Mouse (Mus musculus) hindbrain, postnatal 0 days (tissue): ENCODE results near the gene Wwox. TPM values are rescaled to one million over a fixed set of nuclear protein-coding genes. Genes with fewer than 3 reads are reported as not detected.
A peak's percentile ranks its signal among the peaks of the same experiment; 100 is the strongest.

Experiments
- ATAC-seq: fragments of 200-750 bp; cut with Nextera tagmentation; 2 replicates; pipeline ENCODE4 v1.8.0; 2017; ENCODE audit warnings: mild to moderate bottlenecking, moderate TSS enrichment, moderate library complexity
- DNase-seq: peaks from one replicate; pipeline ENCODE4 v3.0.0-alpha.2; 2015; ENCODE audit warnings: low spot score
- H3K27ac ChIP-seq: fragments of 300-500 bp; sonication (generic); 2 replicates; pipeline ENCODE4 v1.5.1; 2014; ENCODE audit warnings: mild to moderate bottlenecking
- H3K27me3 ChIP-seq: fragments of 300-500 bp; sonication (generic); 2 replicates; pipeline ENCODE4 v1.6.1; 2014; ENCODE audit warnings: low read length, mixed read lengths; ENCODE audit not compliant: insufficient read depth
- H3K36me3 ChIP-seq: fragments of 300-500 bp; sonication (generic); 2 replicates; pipeline ENCODE4 v1.6.1; 2014; ENCODE audit warnings: low read length, mixed read lengths; ENCODE audit not compliant: insufficient read depth
- H3K4me1 ChIP-seq: fragments of 300-500 bp; sonication (generic); 2 replicates; pipeline ENCODE4 v1.6.1; 2014; ENCODE audit warnings: antibody characterized with exemption, low read length, mixed read lengths; ENCODE audit not compliant: insufficient read depth
- H3K4me2 ChIP-seq: fragments of 300-500 bp; sonication (generic); 2 replicates; pipeline ENCODE4 v1.6.1; 2014; ENCODE audit warnings: low read depth, mild to moderate bottlenecking, low read length, moderate library complexity, mixed read lengths
- H3K4me3 ChIP-seq: fragments of 300-500 bp; sonication (generic); 2 replicates; pipeline ENCODE4 v1.5.1; 2014; ENCODE audit warnings: low read length
- H3K9ac ChIP-seq: fragments of 300-500 bp; sonication (generic); replicated peaks from 2 replicates; pipeline ENCODE4 v1.6.1; 2014; ENCODE audit warnings: mild to moderate bottlenecking, low read length, moderate library complexity, mixed read lengths
- H3K9me3 ChIP-seq: fragments of 300-500 bp; sonication (generic); 2 replicates; pipeline ENCODE4 v1.6.1; 2016; ENCODE audit warnings: low read length, mixed read lengths
- CTCF ChIP-seq: IDR thresholded peaks from 2 replicates; pipeline ENCODE4 v1.5.1; 2016; ENCODE audit warnings: antibody characterized with exemption, control low read depth, low read depth
- WGBS: fragments of 180-500 bp; shearing (Covaris S2); extraction: QIAGEN DNeasy Blood & Tissue Kit; methylation state at CpG from one replicate; pipeline ENCODE4 v1.1.7; 2014; 5-methylcytosine and 5-hydroxymethylcytosine counted together
- polyA plus RNA-seq: library from polyadenylated mRNA; unstranded; fragments of >200 nt; fragmentation: Nextera tagmentation; extraction: Ambion mirVana; gene quantifications from 2 replicates; pipeline ENCODE4 v1.2.1, GENCODE M21; 2015
- total RNA-seq: library from RNA; depleted of rRNA; stranded (reverse); fragments of >200 nt; gene quantifications from 2 replicates; pipeline ENCODE4 v1.2.3, GENCODE M21; 2014

Gene Wwox
- total and polyA plus RNA-seq, 2 experiments from 2014 or later: 17.1 to 19.8 TPM

- Histone ChIP-seq H3K27me3 (no peaks in the 10 kb centered on the region), H3K4me2 (no peak overlapping the region), H3K27ac (no peak overlapping the region), H3K9me3 (no peaks in the 10 kb centered on the region), H3K4me1 (no peaks in the 10 kb centered on the region), H3K36me3 (no peaks in the 10 kb centered on the region), H3K4me3 (no peak overlapping the region), H3K9ac (no peak overlapping the region)
- no peak for DNase-seq
- ATAC-seq: no peak
- 73% methylated on average over 9 of the region's 9 CpGs for WGBS
- TF ChIP-seq CTCF: no peak
Measured at GRCm38 (mm10) chr8:114793682-114794081, 354.2 kb downstream of the Wwox start.

DNA sequence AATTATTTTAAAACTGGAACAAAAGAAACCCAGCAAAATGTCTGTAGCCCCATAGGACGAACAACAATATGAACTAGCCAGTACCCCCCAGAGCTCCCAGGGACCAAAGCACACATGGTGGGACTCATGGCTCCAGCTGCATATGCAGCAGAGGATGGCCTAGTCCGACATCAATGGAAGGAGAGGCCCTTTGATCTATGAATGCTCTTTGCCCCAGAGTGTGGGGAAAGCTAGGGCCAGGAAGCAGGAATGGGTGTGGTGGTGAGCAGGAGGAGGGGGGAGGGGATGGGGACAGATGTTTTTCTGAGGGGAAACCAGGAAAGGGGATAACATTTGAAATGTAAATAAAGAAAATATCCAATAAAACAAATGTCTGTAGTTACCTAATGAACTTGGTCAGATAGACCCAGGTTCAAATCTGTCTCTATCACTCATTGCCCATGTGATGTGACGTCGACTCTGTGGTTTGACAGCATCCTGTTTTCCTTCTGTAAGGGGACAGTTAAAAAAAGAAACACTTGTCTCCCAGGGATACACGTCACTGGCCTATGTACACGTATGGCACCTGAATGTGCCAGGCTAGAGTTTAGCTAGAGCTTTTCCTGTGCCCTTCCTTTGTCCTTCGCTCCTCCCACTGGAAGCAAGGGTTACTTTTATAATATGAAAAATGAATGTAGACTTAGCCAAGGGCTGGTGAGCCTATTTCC lies 362.1 kb downstream of the Wwox start:
- H3K36me3 ChIP-seq: no peaks in the 10 kb centered on the region
- no peak for TF ChIP-seq CTCF
- ATAC-seq: no peak
- no peak overlapping the region for H3K9ac ChIP-seq
- no peak overlapping the region for H3K4me2 ChIP-seq
- DNase-seq: no peak
- WGBS: 80% methylated on average over 7 of the region's 7 CpGs
- H3K9me3 ChIP-seq: no peaks in the 10 kb centered on the region
- no peak overlapping the region for H3K27ac ChIP-seq
- no peaks in the 10 kb centered on the region for H3K27me3 ChIP-seq
- no peak overlapping the region for H3K4me3 ChIP-seq
- H3K4me1 ChIP-seq: no peaks in the 10 kb centered on the region

DNA sequence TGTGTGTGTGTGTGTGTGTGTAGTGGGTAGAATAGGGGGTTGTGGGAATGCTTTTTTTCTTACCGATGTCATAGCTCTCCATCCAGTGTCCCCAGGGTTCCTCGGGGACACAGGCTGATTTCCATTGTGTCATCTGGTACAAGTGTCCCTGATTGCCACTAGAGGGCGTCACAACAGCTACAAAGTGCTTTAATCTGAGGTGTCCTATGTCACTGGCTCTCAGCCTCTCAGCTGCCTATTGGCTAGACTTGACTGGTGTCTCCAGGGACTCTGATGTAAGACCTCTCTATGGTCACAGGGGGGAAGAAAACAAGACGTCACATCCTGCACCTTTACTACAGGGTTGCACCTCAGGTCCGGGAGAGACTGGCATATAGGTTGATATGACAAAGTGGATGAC lies 363.7 kb downstream of the Wwox start:
- peak; percentile 48 for TF ChIP-seq CTCF
- Histone ChIP-seq H3K4me2 (no peak overlapping the region), H3K9ac (no peak overlapping the region), H3K27ac (no peak overlapping the region), H3K9me3 (no peaks in the 10 kb centered on the region), H3K27me3 (no peaks in the 10 kb centered on the region), H3K4me1 (no peaks in the 10 kb centered on the region), H3K4me3 (no peak overlapping the region), H3K36me3 (no peaks in the 10 kb centered on the region)
- ATAC-seq: no peak
- peak; percentile 13 for DNase-seq
- 58% methylated on average over 5 of the region's 5 CpGs for WGBS

- Histone ChIP-seq H3K27ac (no peak overlapping the region), H3K4me1 (no peaks in the 10 kb centered on the region), H3K9ac (no peak overlapping the region), H3K36me3 (no peaks in the 10 kb centered on the region), H3K9me3 (no peaks in the 10 kb centered on the region), H3K4me3 (no peak overlapping the region), H3K4me2 (no peak overlapping the region), H3K27me3 (no peaks in the 10 kb centered on the region)
- no peak for ATAC-seq
- DNase-seq: no peak
- WGBS: 87% methylated on average over 9 of the region's 9 CpGs
- TF ChIP-seq CTCF: no peak
Measured at GRCm38 (mm10) chr8:114806826-114807420, 367.5 kb downstream of the Wwox start.

- TF ChIP-seq CTCF: no peak
Measured at GRCm38 (mm10) chr8:114807676-114808426, 368.4 kb downstream of the Wwox start.

GRCm38 (mm10) chr8:114810470-114810869 lies 371.0 kb downstream of the Wwox start:
- H3K4me3 ChIP-seq: no peak overlapping the region
- no peaks in the 10 kb centered on the region for H3K27me3 ChIP-seq
- H3K36me3 ChIP-seq: no peaks in the 10 kb centered on the region
- no peak for TF ChIP-seq CTCF
- DNase-seq (no peak), ATAC-seq (no peak)
- no peak overlapping the region for H3K4me2 ChIP-seq
- H3K4me1 ChIP-seq: no peaks in the 10 kb centered on the region
- H3K9me3 ChIP-seq: no peaks in the 10 kb centered on the region
- H3K27ac ChIP-seq: no peak overlapping the region
- 92% methylated on average over 5 of the region's 5 CpGs for WGBS
- no peak overlapping the region for H3K9ac ChIP-seq

More at GRCm38 (mm10) chr8:114807676-114808426, 368.4 kb downstream of the Wwox start:
- H3K27me3 ChIP-seq: no peaks in the 10 kb centered on the region
- H3K27ac ChIP-seq: no peak overlapping the region
- H3K9ac ChIP-seq: no peak overlapping the region
- no peak overlapping the region for H3K4me3 ChIP-seq
- no peaks in the 10 kb centered on the region for H3K36me3 ChIP-seq
- DNase-seq (no peak), ATAC-seq (no peak)
- H3K4me1 ChIP-seq: no peaks in the 10 kb centered on the region
- WGBS: 54% methylated on average over 22 of the region's 22 CpGs
- H3K4me2 ChIP-seq: no peak overlapping the region
- H3K9me3 ChIP-seq: no peaks in the 10 kb centered on the region
